8 mouse cellular contexts compared by ENCODE assay signal in genomic region chr12:81754651-81755050, GRCm38 (mm10). TPM values are rescaled to one million over a fixed set of nuclear protein-coding genes. Genes with fewer than 3 reads are reported as not detected.
A peak's percentile ranks its signal among the peaks of the same experiment; 100 is the strongest.
DNase-seq lines count a peak whose midpoint lies in the region; ATAC-seq lines count a peak whose summit lies in the region.

No protein-coding gene starts in this region.

- no peaks in the 10 kb centered on the region for H3K9me3 ChIP-seq in kidney, embryonic 15.5 days (replicated peaks)
- no peaks in the 10 kb centered on the region for H3K9me3 ChIP-seq in midbrain, embryonic 10.5 days (replicated peaks)

- H3K9ac ChIP-seq in kidney, embryonic 15.5 days: no peak overlapping the region

- H3K4me3 ChIP-seq in kidney, embryonic 15.5 days (replicated peaks): no peak overlapping the region
- no peak overlapping the region for H3K4me3 ChIP-seq in midbrain, embryonic 10.5 days

- no peaks in the 10 kb centered on the region for H3K27me3 ChIP-seq in kidney, embryonic 15.5 days
- no peaks in the 10 kb centered on the region for H3K27me3 ChIP-seq in midbrain, embryonic 10.5 days (ENCODE audit: low read depth, poor library complexity, severe bottlenecking)

- H3K4me1 ChIP-seq in kidney, embryonic 15.5 days: no peaks in the 10 kb centered on the region
- peaks cover 9% of the 10 kb centered on the region for H3K4me1 ChIP-seq in midbrain, embryonic 10.5 days

- H3K27ac ChIP-seq in kidney, embryonic 15.5 days: no peak overlapping the region
- no peak overlapping the region; the same call in 1 of the 2 replicates for H3K27ac ChIP-seq in midbrain, embryonic 10.5 days (replicated peaks)

- ATAC-seq in kidney, embryonic 15.5 days (replicated peaks; ENCODE audit: low FRiP score): no peak

- no peak overlapping the region for H3K4me2 ChIP-seq in kidney, embryonic 15.5 days

- peak; percentile 17 for DNase-seq in kidney, adult 11 months
- DNase-seq in Muller cell, postnatal 12 days (ENCODE audit: inconsistent ontology term): peak; percentile 2
- peak; percentile 62 to 63 for DNase-seq in cerebellum, postnatal 25 days
- peak; percentile 54 for DNase-seq in lung, postnatal 14 days
- no peak for DNase-seq in urinary bladder, adult 2 months (ENCODE audit: low spot score)
- no peak for DNase-seq in retina, postnatal 1 day
- DNase-seq in midbrain, embryonic 10.5 days (ENCODE audit: low spot score): no peak

- no peaks in the 10 kb centered on the region for H3K36me3 ChIP-seq in kidney, embryonic 15.5 days
- H3K36me3 ChIP-seq in midbrain, embryonic 10.5 days: no peaks in the 10 kb centered on the region

- 70% methylated on average over 7 of the region's 7 CpGs for WGBS in kidney, embryonic 15.5 days
- WGBS in midbrain, embryonic 10.5 days: 70% methylated on average over 7 of the region's 7 CpGs

RNA-seq across cellular contexts. Expression of gene Map3k9, which starts 26.3 kb away (rescaled TPM):
- 1.3 and 1.5 TPM in 2 replicates for polyA plus RNA-seq in kidney, embryonic 15.5 days (2015; fragmentation: Nextera tagmentation; extraction: Ambion mirVana)
- polyA plus RNA-seq in urinary bladder, adult 2 months (2012; rRNA removed): 1.4 and 2.3 TPM in 2 replicates
- 0.72 and 1.2 TPM in 2 replicates for polyA plus RNA-seq in midbrain, embryonic 10.5 days (2016; fragmentation: Nextera tagmentation; extraction: Ambion mirVana)

Comparison
In these comparisons a context has a peak if more than half of its experiments do, and no peak if none do; other contexts are left out.
1. DNase-seq: peak in kidney, adult 11 months (single experiment), Muller cell, postnatal 12 days (single experiment), cerebellum, postnatal 25 days (2 of 2) and lung, postnatal 14 days (single experiment); none in urinary bladder, adult 2 months (single experiment), retina, postnatal 1 day (single experiment) and midbrain, embryonic 10.5 days (single experiment).